Mouse (Mus musculus) lung, embryonic 14.5 days (tissue): ENCODE measurements around the gene Map3k14. TPM values are rescaled to one million over a fixed set of nuclear protein-coding genes. Genes with fewer than 3 reads are reported as not detected.

ENCODE experiments used
- ATAC-seq: fragments of 200-750 bp; cut with Nextera tagmentation; 2 replicates; pipeline ENCODE4 v1.8.0; 2017; ENCODE audit warnings: mild to moderate bottlenecking, moderate TSS enrichment, moderate library complexity; ENCODE audit not compliant: insufficient read depth
- DNase-seq: peaks from one replicate; pipeline ENCODE4 v3.0.0-alpha.2; 2015
- H3K27ac ChIP-seq: fragments of 300-500 bp; sonication (generic); 2 replicates; pipeline ENCODE4 v1.5.1; 2014; ENCODE audit warnings: low read depth, mild to moderate bottlenecking, moderate library complexity
- H3K27me3 ChIP-seq: fragments of 300-500 bp; sonication (generic); 2 replicates; pipeline ENCODE4 v1.6.1; 2014; ENCODE audit warnings: low read length, control low read depth; ENCODE audit not compliant: insufficient read depth
- H3K36me3 ChIP-seq: fragments of 300-500 bp; sonication (generic); 2 replicates; pipeline ENCODE4 v1.6.1; 2014; ENCODE audit warnings: control low read depth; ENCODE audit not compliant: insufficient read depth
- H3K4me1 ChIP-seq: fragments of 300-500 bp; sonication (generic); 2 replicates; pipeline ENCODE4 v1.6.1; 2014; ENCODE audit warnings: antibody characterized with exemption, control low read depth; ENCODE audit not compliant: insufficient read depth
- H3K4me2 ChIP-seq: fragments of 300-500 bp; sonication (generic); 2 replicates; pipeline ENCODE4 v1.6.1; 2014; ENCODE audit warnings: mild to moderate bottlenecking
- H3K4me3 ChIP-seq: fragments of 300-500 bp; sonication (generic); 2 replicates; pipeline ENCODE4 v1.5.1; 2014; ENCODE audit warnings: low read depth, low read length
- H3K9ac ChIP-seq: fragments of 300-500 bp; sonication (generic); 2 replicates; pipeline ENCODE4 v1.6.1; 2014
- H3K9me3 ChIP-seq: fragments of 300-500 bp; sonication (generic); 2 replicates; pipeline ENCODE4 v1.6.1; 2016; ENCODE audit warnings: low read depth, low read length, control low read depth
- CTCF ChIP-seq: IDR thresholded peaks from 2 replicates; pipeline ENCODE4 v1.5.1; 2016; ENCODE audit warnings: antibody characterized with exemption, low read depth
- whole genome bisulfite sequencing: fragments of 180-500 bp; shearing (Covaris S2); extraction: QIAGEN DNeasy Blood & Tissue Kit; methylation state at CpG from one replicate; pipeline ENCODE4 v1.1.7; 2014; 5-methylcytosine and 5-hydroxymethylcytosine counted together
- polyA plus RNA-seq: library from polyadenylated mRNA; unstranded; fragments of >200 nt; fragmentation: Nextera tagmentation; extraction: Ambion mirVana; gene quantifications from 2 replicates; pipeline ENCODE4 v1.2.1, GENCODE M21; 2014

The Map3k14 gene
- polyA plus RNA-seq, 1 experiment from 2014 or later: 3.1 TPM

GRCm38 (mm10) chr11:103192230-103192955, 74.9 kb downstream of the Map3k14 start:
- Histone ChIP-seq H3K4me3 (peak overlapping the region; percentile 23), H3K36me3 (no peaks in the 10 kb centered on the region), H3K9me3 (no peaks in the 10 kb centered on the region), H3K4me1 (no peaks in the 10 kb centered on the region), H3K27ac (no peak overlapping the region), H3K9ac (no peak overlapping the region), H3K27me3 (peaks cover 67% of the 10 kb centered on the region), H3K4me2 (peak overlapping the region; percentile 55)
- ATAC-seq (no peak), DNase-seq (no peak)
- TF ChIP-seq CTCF: no peak
- 19% methylated on average over 28 of the region's 28 CpGs for WGBS

- ATAC-seq (peak; percentile 31; the same call in 1 of the 2 replicates), DNase-seq (peak; percentile 82)
- 43% methylated on average over 2 of the region's 2 CpGs for WGBS
Observed at GRCm38 (mm10) chr11:103184891-103185290, 82.4 kb downstream of the Map3k14 start.

GRCm38 (mm10) chr11:103181911-103182310, 85.4 kb downstream of the Map3k14 start:
- no peaks in the 10 kb centered on the region for H3K4me1 ChIP-seq
- H3K9ac ChIP-seq: no peak overlapping the region
- ATAC-seq: no peak
- no peaks in the 10 kb centered on the region for H3K9me3 ChIP-seq
- H3K4me3 ChIP-seq: no peak overlapping the region
- WGBS: 77% methylated on average over 3 of the region's 3 CpGs
- H3K4me2 ChIP-seq: no peak overlapping the region
- no peak for DNase-seq
- no peaks in the 10 kb centered on the region for H3K27me3 ChIP-seq
- TF ChIP-seq CTCF: no peak
- H3K36me3 ChIP-seq: no peaks in the 10 kb centered on the region
- H3K27ac ChIP-seq: no peak overlapping the region

More at GRCm38 (mm10) chr11:103184891-103185290, 82.4 kb downstream of the Map3k14 start:
- Histone ChIP-seq H3K27me3 (no peaks in the 10 kb centered on the region), H3K9me3 (no peaks in the 10 kb centered on the region), H3K4me1 (no peaks in the 10 kb centered on the region), H3K9ac (no peak overlapping the region), H3K4me2 (no peak overlapping the region), H3K4me3 (no peak overlapping the region), H3K36me3 (no peaks in the 10 kb centered on the region), H3K27ac (no peak overlapping the region)
- TF ChIP-seq CTCF: peak; percentile 78

DNA sequence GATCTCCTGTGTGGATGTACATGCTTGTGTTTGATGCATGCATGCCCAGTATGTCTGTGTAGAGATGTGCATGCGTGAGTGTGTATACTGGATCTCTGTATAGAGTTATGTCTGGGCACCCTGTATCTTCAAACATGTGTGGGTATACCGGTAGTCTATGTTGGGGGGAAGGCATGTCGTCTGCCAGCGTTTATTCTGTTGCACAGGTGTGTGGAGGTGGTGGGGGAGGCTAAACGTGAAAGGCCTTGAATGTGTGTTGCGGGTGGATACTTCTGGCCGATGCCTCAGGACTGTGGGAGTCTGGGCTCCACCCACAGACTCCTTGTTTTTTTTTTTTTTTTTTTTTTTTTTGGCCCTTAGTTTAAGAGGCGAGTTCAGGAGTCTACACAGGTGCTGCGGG, 85.9 kb downstream of the Map3k14 start:
- Histone ChIP-seq H3K4me1 (no peaks in the 10 kb centered on the region), H3K9ac (no peak overlapping the region), H3K4me3 (no peak overlapping the region), H3K4me2 (no peak overlapping the region), H3K9me3 (no peaks in the 10 kb centered on the region), H3K36me3 (no peaks in the 10 kb centered on the region), H3K27ac (no peak overlapping the region), H3K27me3 (no peaks in the 10 kb centered on the region)
- DNase-seq (no peak), ATAC-seq (no peak)
- 69% methylated on average over 9 of the region's 9 CpGs for WGBS
- TF ChIP-seq CTCF: no peak

- H3K9ac ChIP-seq: no peak overlapping the region
Observed at GRCm38 (mm10) chr11:103180426-103180825, 86.8 kb downstream of the Map3k14 start.

DNA sequence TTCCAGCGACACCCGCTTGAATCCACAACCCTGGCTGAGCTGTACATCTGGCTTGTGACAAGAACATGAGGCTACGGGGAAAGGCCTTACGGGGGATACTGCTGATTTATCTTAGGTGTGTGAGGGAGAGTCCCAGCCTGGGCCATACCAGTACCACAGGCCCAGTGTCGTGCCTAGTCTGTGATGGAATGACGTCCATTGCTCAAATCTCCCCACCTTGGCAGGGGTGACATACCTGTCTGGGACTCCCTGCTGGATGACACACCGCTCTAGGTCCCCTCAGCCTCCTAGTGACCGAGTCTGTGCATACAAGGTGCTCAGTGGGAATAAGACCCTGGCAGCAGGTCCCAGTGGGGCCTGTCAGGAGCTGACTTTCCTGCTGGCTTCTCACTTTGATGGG, 88.5 kb downstream of the Map3k14 start:
- ATAC-seq: no peak
- H3K4me1 ChIP-seq: no peaks in the 10 kb centered on the region
- no peak overlapping the region for H3K27ac ChIP-seq
- no peak for DNase-seq
- WGBS: 80% methylated on average over 8 of the region's 8 CpGs
- no peak overlapping the region for H3K4me3 ChIP-seq
- H3K4me2 ChIP-seq: no peak overlapping the region
- no peaks in the 10 kb centered on the region for H3K27me3 ChIP-seq
- no peak overlapping the region for H3K9ac ChIP-seq
- no peak for TF ChIP-seq CTCF
- H3K9me3 ChIP-seq: no peaks in the 10 kb centered on the region
- H3K36me3 ChIP-seq: no peaks in the 10 kb centered on the region

More at GRCm38 (mm10) chr11:103180426-103180825, 86.8 kb downstream of the Map3k14 start:
- no peaks in the 10 kb centered on the region for H3K27me3 ChIP-seq
- 46% methylated on average over 1 of the region's 1 CpGs for WGBS
- no peaks in the 10 kb centered on the region for H3K36me3 ChIP-seq
- H3K4me1 ChIP-seq: no peaks in the 10 kb centered on the region
- ATAC-seq (no peak), DNase-seq (no peak)
- H3K9me3 ChIP-seq: no peaks in the 10 kb centered on the region
- no peak overlapping the region for H3K4me2 ChIP-seq
- TF ChIP-seq CTCF: no peak
- no peak overlapping the region for H3K27ac ChIP-seq
- H3K4me3 ChIP-seq: no peak overlapping the region

- no peak for TF ChIP-seq CTCF
- H3K36me3 ChIP-seq: no peaks in the 10 kb centered on the region
- 0 out of 2 replicates have a peak, but pooled peaks cover 2% of the 10 kb centered on the region for H3K27me3 ChIP-seq
- 78% methylated on average over 15 of the region's 15 CpGs for WGBS
- no peak overlapping the region for H3K27ac ChIP-seq
- H3K4me3 ChIP-seq: no peak overlapping the region
- no peak overlapping the region for H3K9ac ChIP-seq
- ATAC-seq: no peak
- H3K4me1 ChIP-seq: no peaks in the 10 kb centered on the region
- DNase-seq: no peak
- H3K4me2 ChIP-seq: no peak overlapping the region
- H3K9me3 ChIP-seq: no peaks in the 10 kb centered on the region
Observed at GRCm38 (mm10) chr11:103177815-103178485, 89.3 kb downstream of the Map3k14 start.
